Mouse (Mus musculus) adrenal gland, adult 18-20 months (tissue): ENCODE data around the gene Ankra2. TPM values are rescaled to one million over a fixed set of nuclear protein-coding genes. Genes with fewer than 3 reads are reported as not detected.
A peak's percentile ranks its signal among the peaks of the same experiment; 100 is the strongest.

Source experiments
- DNase-seq, 2 experiments: peaks; one replicate each; pipeline ENCODE4 v3.0.0; 2021 to 2022; ENCODE audit warnings: low spot score in 2 of 2
- long read RNA-seq, 2 experiments: library from polyadenylated mRNA; stranded (forward); transcript quantifications; one replicate each; pipeline ENCODE4 v2.0.0; 2021
- total RNA-seq, 2 experiments: library from RNA; stranded (reverse); gene quantifications; 1 replicate in 1 of 2; 2 replicates in 1 of 2; pipeline ENCODE4 v1.2.3; 2021

Gene Ankra2
- total RNA-seq = 10 to 100 TPM; 15.4 to 22.9 TPM
- long read RNA-seq, experiment 1, transcript Ankra2-201 (9 exons, 1,755 nt) = major isoform, 5 of 12 reads
- long read RNA-seq, experiment 1, partial matches to known transcripts = 1 of 12 reads
- long read RNA-seq, experiment 1, other reads (novel, unspliced or antisense) = 3 of 12 reads
- long read RNA-seq, experiment 2, transcript Ankra2-201 (9 exons, 1,755 nt) = major isoform, 12 of 25 reads
- long read RNA-seq, experiment 2, transcript Ankra2-207 (2 exons, 1,887 nt) = minor isoform, 5 of 25 reads
- long read RNA-seq, experiment 2, partial matches to known transcripts = 1 of 25 reads
- long read RNA-seq, experiment 2, other reads (novel, unspliced or antisense) = 3 of 25 reads

DNA sequence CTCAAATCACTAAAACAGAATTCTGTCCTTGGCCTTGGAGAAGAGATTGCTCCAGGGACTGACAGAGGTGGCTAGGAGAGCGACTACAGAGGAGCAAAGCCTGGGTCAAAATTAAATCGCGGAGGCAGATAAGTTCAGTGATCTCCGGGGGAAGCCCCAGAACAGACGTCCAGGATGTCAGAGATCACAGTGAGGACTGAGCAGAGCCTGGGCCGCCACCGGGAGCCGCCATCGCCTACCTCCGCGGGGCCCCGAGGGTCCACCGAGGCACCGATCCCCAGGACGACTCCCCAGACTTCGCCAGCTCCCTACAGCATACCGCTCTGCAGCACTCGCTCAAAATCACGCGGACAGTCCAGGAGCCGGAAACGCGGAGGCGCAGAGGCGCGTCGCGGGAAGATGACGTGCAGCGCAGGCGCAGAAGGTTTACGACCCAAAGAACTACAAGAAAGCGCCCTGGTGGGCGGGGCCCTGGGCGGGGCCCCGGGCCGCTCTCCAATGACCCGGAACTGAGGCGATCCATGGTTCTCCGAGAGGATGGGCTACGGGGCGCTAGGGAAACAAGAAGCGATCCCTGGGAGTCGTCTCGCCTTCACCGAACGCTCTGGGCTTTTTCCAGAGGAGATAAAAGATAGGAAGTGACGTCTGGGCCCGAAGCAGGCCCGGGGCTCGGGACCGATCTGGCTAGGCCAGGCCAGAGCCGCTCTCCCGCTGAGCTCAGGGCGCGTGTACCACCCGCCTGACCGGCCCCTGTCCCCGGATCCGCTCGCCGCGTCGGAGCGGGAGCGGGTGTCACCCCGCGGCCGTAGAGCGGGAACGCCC, at the start of gene Ankra2, which contains the start of gene Utp15:
Ankra2 (plus strand) TSS at position 439 of the 822 bp plus-strand sequence.
Utp15 (minus strand) TSS at position 406 of the 822 bp plus-strand sequence.
- peak; percentile 99 for DNase-seq

GRCm38 (mm10) chr13:98222848-98223247, 40.0 kb upstream of the Ankra2 start:
- DNase-seq = peak in 1 of 2 experiments; percentile 42

DNA sequence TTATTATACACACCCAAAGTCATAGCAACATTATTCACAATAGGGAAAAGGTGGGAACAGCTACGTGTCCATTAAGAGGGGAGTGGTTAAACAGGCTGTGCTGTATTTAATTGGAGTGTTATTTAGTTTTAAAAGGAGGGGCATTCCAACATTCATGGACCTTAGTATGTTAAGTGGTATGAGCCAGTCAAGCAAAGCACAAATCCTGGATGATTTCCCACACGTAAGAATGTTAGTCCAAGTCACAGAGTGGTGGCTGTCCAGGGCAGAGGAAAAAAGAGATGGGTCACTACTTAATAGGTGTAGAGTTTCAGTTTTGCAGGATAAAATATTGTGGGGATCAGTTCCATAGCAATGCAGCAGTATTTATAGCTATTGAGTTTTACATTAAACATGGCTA, 36.6 kb upstream of the Ankra2 start:
- DNase-seq = no peak

GRCm38 (mm10) chr13:98230511-98230910, 32.4 kb upstream of the Ankra2 start:
- no peak for DNase-seq

DNA sequence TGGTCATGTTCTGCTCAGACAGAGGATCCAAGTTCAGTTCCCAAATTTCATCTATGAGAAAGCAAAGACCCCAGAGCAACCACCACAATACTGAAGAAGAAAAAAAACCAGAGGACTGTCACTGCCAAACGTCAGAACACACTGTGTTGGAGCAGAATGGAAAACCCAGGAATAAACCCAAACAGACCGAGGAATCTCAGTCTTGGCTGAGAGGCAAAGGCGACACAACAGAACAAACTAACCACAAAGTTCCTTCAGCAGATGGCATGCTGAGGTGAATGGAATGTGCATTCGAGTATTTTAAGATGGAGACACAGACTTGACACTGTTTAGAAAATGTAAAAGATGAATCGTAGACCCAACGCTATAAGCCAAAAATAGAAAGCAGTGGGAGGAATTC, 27.4 kb upstream of the Ankra2 start:
- DNase-seq = no peak

- peak; percentile 65 for DNase-seq
These were observed 22.8 kb upstream of the Ankra2 start for GRCm38 (mm10) chr13:98239978-98240641.

DNA sequence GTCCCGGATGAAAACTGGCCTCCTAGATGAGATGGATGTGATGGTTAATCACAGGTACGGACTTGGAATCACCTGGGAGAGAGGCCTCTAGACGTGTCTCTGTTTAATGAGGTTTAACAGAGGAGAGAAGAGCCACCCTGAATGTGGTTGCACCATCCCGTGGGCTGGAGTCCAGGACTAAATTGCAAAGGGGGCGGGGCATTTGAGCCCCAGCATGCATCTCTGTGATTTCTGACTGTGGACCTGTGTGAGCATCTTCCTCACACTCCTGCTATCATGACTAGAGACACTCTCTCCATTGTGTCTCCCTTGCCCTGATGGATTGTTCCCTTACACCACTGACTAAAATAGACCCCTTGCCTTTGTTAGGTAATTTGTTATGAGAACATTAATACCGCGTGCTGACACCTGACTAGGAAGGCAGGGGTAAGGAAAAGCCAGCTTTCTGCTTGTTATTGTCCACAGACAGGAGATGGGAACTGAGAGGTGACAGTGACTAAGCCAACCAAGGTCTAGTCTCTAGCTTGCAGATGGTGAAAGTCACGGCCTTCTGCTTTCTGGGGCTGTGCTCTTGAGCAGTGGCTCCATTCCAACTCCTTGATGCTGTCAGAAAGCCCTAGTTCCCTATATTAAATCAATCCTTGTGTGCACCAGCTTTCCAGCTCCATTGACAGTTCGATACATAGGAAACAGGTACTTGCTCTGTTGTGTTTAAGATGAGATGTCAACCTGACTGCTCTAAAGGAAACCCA, 21.2 kb upstream of the Ankra2 start:
- DNase-seq = peak in 1 of 2 experiments; percentile 16

- DNase-seq = no peak
These were observed 18.1 kb upstream of the Ankra2 start for GRCm38 (mm10) chr13:98244571-98245350.

DNA sequence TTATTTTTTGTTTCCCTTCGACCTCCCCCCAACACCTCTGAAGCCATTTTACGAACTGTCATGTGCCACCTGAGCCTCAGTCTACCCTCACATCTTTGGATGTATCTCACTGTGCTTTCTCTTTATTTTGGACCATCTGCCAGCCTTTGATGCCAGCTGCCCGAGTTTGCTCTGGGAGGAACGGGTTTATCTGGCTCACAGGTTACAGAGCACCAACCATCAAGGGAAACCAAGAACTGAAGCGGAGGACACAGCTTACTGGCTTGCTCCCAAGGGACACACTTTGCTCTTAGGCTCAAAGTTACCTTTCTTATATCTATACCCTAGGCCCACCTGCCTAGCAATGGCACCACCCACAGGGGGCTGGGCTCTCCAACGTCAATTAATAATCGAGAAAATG, 17.5 kb upstream of the Ankra2 start:
- no peak for DNase-seq

GRCm38 (mm10) chr13:98249594-98249993, 13.3 kb upstream of the Ankra2 start:
- no peak for DNase-seq

GRCm38 (mm10) chr13:98254921-98255320, 8.0 kb upstream of the Ankra2 start:
- DNase-seq = no peak

DNA sequence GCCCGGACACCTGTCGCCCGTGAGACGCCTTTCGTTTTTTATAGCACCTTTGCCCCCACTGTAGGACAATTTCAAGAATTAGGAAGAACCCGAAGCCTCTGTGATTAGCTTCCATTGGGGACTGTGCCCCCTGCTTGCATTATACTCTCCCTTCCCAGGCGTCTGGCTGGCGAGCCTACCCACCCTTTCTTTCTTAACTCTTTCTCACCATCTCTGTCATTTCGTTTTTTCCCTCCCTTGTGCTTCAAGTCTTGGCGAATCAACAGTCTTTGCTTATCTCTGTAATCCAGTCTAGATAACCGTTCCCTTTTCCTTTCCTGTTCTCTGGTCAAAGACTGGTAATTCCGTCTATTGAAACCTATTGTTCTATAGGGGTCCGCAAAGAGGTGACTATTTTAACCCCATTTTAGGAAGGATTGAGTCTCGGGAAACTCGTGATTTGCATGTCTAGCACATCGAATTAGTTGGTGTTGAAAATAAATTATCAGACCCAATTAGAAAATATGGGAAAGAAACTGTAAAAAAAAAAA, 649 bp downstream of the Ankra2 start:
- no peak for DNase-seq

GRCm38 (mm10) chr13:98264111-98264510, 1.2 kb downstream of the Ankra2 start:
- DNase-seq = no peak

DNA sequence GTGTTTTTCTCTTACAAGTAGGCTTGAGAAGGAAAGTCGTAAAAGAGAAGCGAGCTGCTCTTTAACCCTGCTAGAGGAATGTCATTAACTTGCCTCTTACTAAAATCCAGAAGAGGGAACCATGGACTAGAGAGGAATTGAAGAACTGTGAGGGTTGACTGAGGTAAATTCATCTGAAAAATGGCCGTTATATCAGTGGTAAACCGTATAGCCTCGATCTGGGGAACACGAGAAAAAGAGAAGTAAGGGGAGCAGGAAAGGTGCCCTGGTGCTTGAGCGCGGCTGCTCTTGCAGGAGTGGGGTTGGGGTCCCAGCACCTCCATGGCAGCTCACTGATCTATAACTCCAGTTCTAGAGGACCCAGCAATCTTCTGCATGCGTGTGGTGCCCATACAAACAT, 11.1 kb downstream of the Ankra2 start:
- no peak for DNase-seq

DNA sequence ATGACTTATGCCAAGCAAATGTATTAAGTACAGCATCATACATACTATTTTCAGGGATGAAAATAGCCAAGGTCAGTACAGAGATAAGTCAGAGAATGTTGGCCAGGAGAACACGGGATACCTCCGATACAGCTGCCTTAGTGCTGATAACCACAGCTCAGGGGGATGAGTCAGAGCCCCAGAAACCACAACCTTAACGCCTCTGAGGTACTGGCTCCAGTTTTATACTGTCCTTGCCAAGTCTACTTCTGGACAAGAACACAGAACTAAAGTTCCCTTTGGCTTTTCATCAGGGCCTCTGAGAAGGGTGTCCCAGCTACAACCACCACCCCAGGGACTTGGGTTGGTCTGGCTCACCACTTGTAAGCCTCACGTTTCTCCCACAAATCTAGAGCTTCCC, 12.8 kb downstream of the Ankra2 start:
- peak in 1 of 2 experiments; percentile 26 for DNase-seq

GRCm38 (mm10) chr13:98276253-98276652, 13.4 kb downstream of the Ankra2 start:
- no peak for DNase-seq

GRCm38 (mm10) chr13:98277501-98277900, 14.6 kb downstream of the Ankra2 start:
- DNase-seq = no peak

DNA sequence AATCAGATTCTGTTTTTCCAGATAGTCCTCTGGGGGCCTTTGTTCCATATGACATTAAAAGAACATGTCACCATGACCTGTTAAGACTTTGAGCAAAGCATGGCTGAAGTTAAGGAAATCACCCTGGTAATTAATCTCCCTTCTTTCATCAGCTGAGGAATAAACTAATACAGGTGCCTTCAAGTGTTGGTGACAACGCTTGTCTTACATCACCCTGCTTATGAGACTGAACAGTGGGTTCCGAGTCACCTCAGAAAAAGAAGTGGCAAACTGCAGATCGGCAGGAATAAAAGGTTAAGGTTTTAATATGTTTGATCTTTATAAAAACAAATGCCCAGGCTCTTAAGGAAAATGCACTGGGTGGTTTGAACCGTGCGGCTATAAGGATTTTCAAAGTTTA, 16.8 kb downstream of the Ankra2 start, which contains the start of gene Gm21976:
Gm21976 (plus strand) TSS at position 202 of the 400 bp plus-strand sequence.
- no peak for DNase-seq

GRCm38 (mm10) chr13:98280990-98281650, 18.2 kb downstream of the Ankra2 start:
- DNase-seq = no peak
